Mouse (Mus musculus): ENCODE results near the gene Ppm1h. TPM values are rescaled to one million over a fixed set of nuclear protein-coding genes. Genes with fewer than 3 reads are reported as not detected.

Gene Ppm1h
- polyA plus RNA-seq, 1 experiment = 34.2 TPM

- TF ChIP-seq POLR2A (IDR thresholded peaks at IDR 0.05; ENCODE audit: extremely low read depth, insufficient read depth, low read length) = no peak
- TF ChIP-seq CTCF (IDR thresholded peaks at IDR 0.05; ENCODE audit: extremely low read depth, insufficient read depth, low read length) = no peak
- no peak overlapping the region for H3K27ac ChIP-seq (ENCODE audit: insufficient read depth, low read length)
- H3K4me3 ChIP-seq (ENCODE audit: insufficient read depth, low read length) = no peak overlapping the region
- peaks cover 9% of the 10 kb centered on the region for H3K4me1 ChIP-seq (ENCODE audit: control insufficient read depth, insufficient read depth, low read length)
Observed at GRCm38 (mm10) chr10:122770337-122770736, 91.8 kb downstream of the Ppm1h start.

DNA sequence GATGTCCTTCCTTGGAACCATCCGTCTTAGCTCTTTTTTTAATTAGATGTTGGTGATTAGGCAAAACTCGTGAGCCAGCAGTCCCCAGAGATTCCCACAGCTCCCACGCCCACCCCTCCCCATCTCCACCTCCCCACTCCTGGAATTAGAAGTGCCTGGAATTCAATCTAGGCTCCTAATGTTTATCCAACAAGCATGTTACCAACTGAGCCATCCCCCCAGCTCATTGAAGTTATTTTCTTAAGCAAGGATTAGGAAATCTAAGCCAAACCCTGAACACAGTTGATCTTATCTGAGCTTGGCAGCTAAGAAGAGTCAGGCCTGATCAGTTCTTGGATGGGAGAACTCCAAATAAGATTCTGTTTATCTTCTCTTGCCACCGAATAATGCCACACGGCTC is 92.4 kb downstream of the Ppm1h start:
- TF ChIP-seq CTCF (IDR thresholded peaks at IDR 0.05; ENCODE audit: extremely low read depth, insufficient read depth, low read length) (no peak), POLR2A (IDR thresholded peaks at IDR 0.05; ENCODE audit: extremely low read depth, insufficient read depth, low read length) (no peak)
- Histone ChIP-seq H3K27ac (ENCODE audit: insufficient read depth, low read length) (no peak overlapping the region), H3K4me3 (ENCODE audit: insufficient read depth, low read length) (no peak overlapping the region), H3K4me1 (ENCODE audit: control insufficient read depth, insufficient read depth, low read length) (peaks cover 8% of the 10 kb centered on the region)

DNA sequence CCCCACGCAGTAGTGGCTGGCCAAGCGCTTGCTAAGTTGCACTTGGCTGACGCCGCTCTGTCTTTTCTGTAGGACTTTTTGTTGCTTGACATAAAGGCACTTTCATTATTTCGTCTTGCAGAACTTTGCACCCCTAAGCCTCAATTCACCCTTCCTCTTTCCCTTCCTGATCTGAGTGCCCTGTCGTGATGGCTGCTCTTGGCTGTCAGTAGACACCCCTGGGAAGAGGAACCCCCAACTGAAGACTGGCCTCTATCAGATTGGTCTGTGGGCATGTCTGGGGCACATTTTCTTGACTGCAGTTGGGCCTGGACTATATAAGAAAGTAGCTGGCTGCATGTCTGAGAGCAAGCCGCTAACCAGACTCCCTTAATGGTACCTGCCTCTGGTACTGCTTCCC is 95.6 kb downstream of the Ppm1h start:
- no peak overlapping the region for H3K27ac ChIP-seq (ENCODE audit: insufficient read depth, low read length)
- TF ChIP-seq CTCF (IDR thresholded peaks at IDR 0.05; ENCODE audit: extremely low read depth, insufficient read depth, low read length) (no peak), POLR2A (IDR thresholded peaks at IDR 0.05; ENCODE audit: extremely low read depth, insufficient read depth, low read length) (no peak)
- H3K4me1 ChIP-seq (ENCODE audit: control insufficient read depth, insufficient read depth, low read length) = peaks cover 5% of the 10 kb centered on the region
- no peak overlapping the region for H3K4me3 ChIP-seq (ENCODE audit: insufficient read depth, low read length)

GRCm38 (mm10) chr10:122777436-122777835 is 98.9 kb downstream of the Ppm1h start:
- H3K4me3 ChIP-seq (ENCODE audit: insufficient read depth, low read length) = no peak overlapping the region
- no peaks in the 10 kb centered on the region for H3K4me1 ChIP-seq (ENCODE audit: control insufficient read depth, insufficient read depth, low read length)
- no peak overlapping the region for H3K27ac ChIP-seq (ENCODE audit: insufficient read depth, low read length)
- TF ChIP-seq CTCF (IDR thresholded peaks at IDR 0.05; ENCODE audit: extremely low read depth, insufficient read depth, low read length) = no peak
- no peak for TF ChIP-seq POLR2A (IDR thresholded peaks at IDR 0.05; ENCODE audit: extremely low read depth, insufficient read depth, low read length)

DNA sequence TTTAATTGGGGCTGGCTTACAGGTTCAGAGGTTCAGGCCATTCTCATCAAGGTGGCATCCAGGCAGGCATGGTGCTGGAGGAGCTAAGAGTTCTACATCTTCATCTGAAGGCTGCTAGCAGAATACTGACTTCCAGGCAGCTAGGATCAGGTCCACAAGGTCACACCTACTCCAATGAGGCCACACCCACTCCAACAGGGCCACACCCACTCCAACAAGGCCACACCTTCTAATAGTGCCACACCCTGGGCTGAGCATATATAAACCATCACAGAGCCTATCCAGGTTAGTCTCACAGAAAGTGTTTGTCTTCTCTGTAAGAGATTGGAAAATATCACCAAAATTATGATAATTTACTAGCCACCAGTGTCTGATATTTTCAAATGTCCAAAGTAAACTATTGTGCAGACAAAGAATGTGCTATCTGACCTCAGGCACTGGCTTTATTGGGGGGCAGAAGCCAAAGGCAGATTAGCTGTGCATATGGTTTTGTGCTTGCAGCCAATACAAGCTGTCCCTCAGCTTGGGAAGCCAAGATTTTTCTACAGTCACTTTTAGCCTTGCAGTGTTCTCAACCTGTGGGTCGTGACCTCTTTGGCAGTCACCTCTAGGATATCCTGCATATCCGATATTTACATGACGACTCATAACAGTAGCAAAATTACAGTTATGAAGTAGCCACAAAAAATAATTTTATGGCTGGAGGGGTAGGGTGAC is 99.5 kb downstream of the Ppm1h start:
- no peak overlapping the region for H3K27ac ChIP-seq (ENCODE audit: insufficient read depth, low read length)
- no peaks in the 10 kb centered on the region for H3K4me1 ChIP-seq (ENCODE audit: control insufficient read depth, insufficient read depth, low read length)
- H3K4me3 ChIP-seq (ENCODE audit: insufficient read depth, low read length) = no peak overlapping the region
- no peak for TF ChIP-seq CTCF (IDR thresholded peaks at IDR 0.05; ENCODE audit: extremely low read depth, insufficient read depth, low read length)

- TF ChIP-seq POLR2A (IDR thresholded peaks at IDR 0.05; ENCODE audit: extremely low read depth, insufficient read depth, low read length) = no peak
- TF ChIP-seq CTCF (IDR thresholded peaks at IDR 0.05; ENCODE audit: extremely low read depth, insufficient read depth, low read length) = no peak
- H3K4me3 ChIP-seq (ENCODE audit: insufficient read depth, low read length) = no peak overlapping the region
- no peak overlapping the region for H3K27ac ChIP-seq (ENCODE audit: insufficient read depth, low read length)
- no peaks in the 10 kb centered on the region for H3K4me1 ChIP-seq (ENCODE audit: control insufficient read depth, insufficient read depth, low read length)
Observed at GRCm38 (mm10) chr10:122779351-122779750, 100.8 kb downstream of the Ppm1h start.

DNA sequence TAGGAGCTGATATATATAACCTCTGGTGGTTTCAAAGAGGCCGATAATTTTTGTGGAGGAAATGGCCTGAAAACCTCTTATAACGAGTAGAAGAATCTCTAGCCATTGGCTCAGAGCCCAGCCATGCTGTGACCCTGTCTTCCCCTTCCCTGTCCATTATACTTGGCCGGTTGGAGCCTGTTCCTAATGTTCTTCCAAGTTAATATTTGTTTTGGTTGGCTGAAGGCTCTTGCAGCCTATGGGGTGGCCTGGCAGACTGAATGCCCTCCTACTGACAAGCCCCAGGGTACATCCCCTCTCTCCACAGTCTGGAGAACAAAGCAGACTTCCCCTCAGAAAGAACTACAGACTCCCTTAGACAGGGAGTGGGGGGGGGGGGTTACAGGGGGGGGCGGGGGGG is 104.2 kb downstream of the Ppm1h start:
- Histone ChIP-seq H3K4me1 (ENCODE audit: control insufficient read depth, insufficient read depth, low read length) (no peaks in the 10 kb centered on the region), H3K4me3 (ENCODE audit: insufficient read depth, low read length) (no peak overlapping the region), H3K27ac (ENCODE audit: insufficient read depth, low read length) (no peak overlapping the region)
- TF ChIP-seq CTCF (IDR thresholded peaks at IDR 0.05; ENCODE audit: extremely low read depth, insufficient read depth, low read length) (no peak), POLR2A (IDR thresholded peaks at IDR 0.05; ENCODE audit: extremely low read depth, insufficient read depth, low read length) (no peak)

DNA sequence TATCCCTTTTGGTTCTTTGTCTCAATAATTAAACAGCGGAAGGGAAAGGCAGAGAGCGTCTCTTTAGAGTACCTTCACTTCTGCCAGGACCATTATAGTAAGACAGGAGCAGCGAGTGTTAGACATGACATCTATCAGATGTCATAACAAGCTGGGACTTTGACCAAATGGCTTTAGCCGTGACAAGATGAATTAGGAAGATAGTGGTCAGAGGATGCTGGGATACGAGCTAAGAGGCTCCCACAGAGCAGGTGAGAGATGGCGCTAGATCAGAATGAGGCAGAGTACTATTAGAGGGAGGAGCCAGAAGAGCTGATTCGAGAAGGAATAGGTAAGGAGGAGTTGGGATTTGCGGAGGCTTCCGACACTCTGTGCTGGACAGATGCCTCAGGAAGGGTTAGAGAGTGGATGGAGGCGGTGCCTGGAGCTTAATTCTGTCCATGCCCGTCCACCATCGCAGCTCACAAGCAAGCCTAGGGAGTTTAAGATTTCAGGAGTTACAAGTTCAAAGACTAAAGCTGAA is 111.1 kb downstream of the Ppm1h start:
- H3K4me1 ChIP-seq (ENCODE audit: control insufficient read depth, insufficient read depth, low read length) = peaks cover 2% of the 10 kb centered on the region; the same call in 1 of the 2 replicates
- H3K27ac ChIP-seq (ENCODE audit: insufficient read depth, low read length) = no peak overlapping the region
- H3K4me3 ChIP-seq (ENCODE audit: insufficient read depth, low read length) = no peak overlapping the region
- TF ChIP-seq CTCF (IDR thresholded peaks at IDR 0.05; ENCODE audit: extremely low read depth, insufficient read depth, low read length) (no peak), POLR2A (IDR thresholded peaks at IDR 0.05; ENCODE audit: extremely low read depth, insufficient read depth, low read length) (no peak)

- Histone ChIP-seq H3K4me3 (ENCODE audit: insufficient read depth, low read length) (no peak overlapping the region), H3K4me1 (ENCODE audit: control insufficient read depth, insufficient read depth, low read length) (peaks cover 2% of the 10 kb centered on the region; the same call in 1 of the 2 replicates), H3K27ac (ENCODE audit: insufficient read depth, low read length) (no peak overlapping the region)
- TF ChIP-seq CTCF (IDR thresholded peaks at IDR 0.05; ENCODE audit: extremely low read depth, insufficient read depth, low read length) = 0 out of 2 replicates have a peak, but pooled peaks have one; percentile 8
- TF ChIP-seq POLR2A (IDR thresholded peaks at IDR 0.05; ENCODE audit: extremely low read depth, insufficient read depth, low read length) = no peak
Observed at GRCm38 (mm10) chr10:122792021-122792966, 113.7 kb downstream of the Ppm1h start.

All from cortical plate, adult 2 months (tissue).